Mouse (Mus musculus): ENCODE measurements around the gene Ulbp1. TPM values are rescaled to one million over a fixed set of nuclear protein-coding genes. Genes with fewer than 3 reads are reported as not detected.
A peak's percentile ranks its signal among the peaks of the same experiment; 100 is the strongest.

Ulbp1 gene
- polyA plus RNA-seq, 1 experiment from 2014 or later: 0.71 TPM

- under 1% methylated on average over 71 of the region's 73 CpGs for WGBS
- ATAC-seq: peak; percentile 60
Observed at GRCm38 (mm10) chr10:7391935-7392930, 81.2 kb downstream of the Ulbp1 start.

GRCm38 (mm10) chr10:7391561-7391934 lies 81.9 kb downstream of the Ulbp1 start:
- Histone ChIP-seq H3K4me3 (replicated peaks) (peak overlapping the region; percentile 49), H3K9ac (replicated peaks) (peak overlapping the region; percentile 68), H3K4me2 (replicated peaks) (peak overlapping the region; percentile 92), H3K4me1 (replicated peaks) (peaks cover 26% of the 10 kb centered on the region), H3K27me3 (peaks cover 46% of the 10 kb centered on the region), H3K36me3 (no peaks in the 10 kb centered on the region), H3K27ac (no peak overlapping the region), H3K9me3 (no peaks in the 10 kb centered on the region)
- peak; percentile 66 for ATAC-seq
- 1% methylated on average over 20 of the region's 20 CpGs for WGBS

More at GRCm38 (mm10) chr10:7391935-7392930, 81.2 kb downstream of the Ulbp1 start:
- H3K4me3 ChIP-seq (replicated peaks): peak overlapping the region; percentile 49
- peak overlapping the region; percentile 68 for H3K9ac ChIP-seq (replicated peaks)
- peaks cover 26% of the 10 kb centered on the region for H3K4me1 ChIP-seq (replicated peaks)
- H3K9me3 ChIP-seq: no peaks in the 10 kb centered on the region
- no peak overlapping the region for H3K27ac ChIP-seq
- H3K4me2 ChIP-seq (replicated peaks): peak overlapping the region; percentile 92
- H3K36me3 ChIP-seq: no peaks in the 10 kb centered on the region
- H3K27me3 ChIP-seq: peaks cover 46% of the 10 kb centered on the region

DNA sequence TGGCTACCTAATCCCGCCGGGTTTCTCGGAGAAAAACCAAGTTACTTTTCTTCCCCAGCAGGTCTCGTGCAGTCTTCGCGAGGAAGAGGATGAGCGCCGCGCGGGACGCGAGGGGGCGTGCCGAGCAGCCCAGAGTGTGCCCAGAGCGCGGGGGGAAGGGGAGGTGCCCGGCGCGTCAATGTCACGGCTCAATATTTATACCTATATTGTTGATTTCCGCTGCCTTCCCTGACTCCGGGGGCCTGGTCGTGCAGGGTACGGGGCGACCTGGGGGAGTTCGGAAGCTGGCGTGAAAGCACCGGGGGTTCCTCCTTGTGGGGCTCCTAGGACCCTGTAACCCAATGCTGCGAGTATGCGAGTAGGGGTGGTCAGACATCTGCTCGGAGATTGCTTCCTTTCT lies 82.3 kb downstream of the Ulbp1 start:
- Histone ChIP-seq H3K4me2 (replicated peaks) (peak overlapping the region; percentile 92), H3K9ac (replicated peaks) (peak overlapping the region; percentile 68), H3K4me3 (replicated peaks) (peak overlapping the region; percentile 49), H3K4me1 (replicated peaks) (peaks cover 26% of the 10 kb centered on the region), H3K36me3 (no peaks in the 10 kb centered on the region), H3K27ac (no peak overlapping the region), H3K9me3 (no peaks in the 10 kb centered on the region), H3K27me3 (peaks cover 46% of the 10 kb centered on the region)
- peak; percentile 77 for ATAC-seq
- whole genome bisulfite sequencing: under 1% methylated on average over 31 of the region's 31 CpGs

Other genes with a start within 250 kb of the Ulbp1 start
- 21.3 and 23.5 TPM in 2 replicates for gene Lrp11, start 116.2 kb upstream of the Ulbp1 start, polyA plus RNA-seq (2015; fragmentation: Nextera tagmentation; extraction: Ambion mirVana)
- 41.2 and 44.8 TPM in 2 replicates for gene Nup43, start 193.9 kb upstream of the Ulbp1 start, polyA plus RNA-seq (2015; fragmentation: Nextera tagmentation; extraction: Ambion mirVana)
- gene Pcmt1, start 207.5 kb upstream of the Ulbp1 start, polyA plus RNA-seq (2015; fragmentation: Nextera tagmentation; extraction: Ambion mirVana): 150 and 153 TPM in 2 replicates
- gene Lats1, start 207.6 kb upstream of the Ulbp1 start, polyA plus RNA-seq (2015; fragmentation: Nextera tagmentation; extraction: Ambion mirVana): 12.1 and 12.4 TPM in 2 replicates

All from midbrain, embryonic 13.5 days (tissue).